Mouse (Mus musculus): ENCODE measurements around the gene Ptprcap.

DNA sequence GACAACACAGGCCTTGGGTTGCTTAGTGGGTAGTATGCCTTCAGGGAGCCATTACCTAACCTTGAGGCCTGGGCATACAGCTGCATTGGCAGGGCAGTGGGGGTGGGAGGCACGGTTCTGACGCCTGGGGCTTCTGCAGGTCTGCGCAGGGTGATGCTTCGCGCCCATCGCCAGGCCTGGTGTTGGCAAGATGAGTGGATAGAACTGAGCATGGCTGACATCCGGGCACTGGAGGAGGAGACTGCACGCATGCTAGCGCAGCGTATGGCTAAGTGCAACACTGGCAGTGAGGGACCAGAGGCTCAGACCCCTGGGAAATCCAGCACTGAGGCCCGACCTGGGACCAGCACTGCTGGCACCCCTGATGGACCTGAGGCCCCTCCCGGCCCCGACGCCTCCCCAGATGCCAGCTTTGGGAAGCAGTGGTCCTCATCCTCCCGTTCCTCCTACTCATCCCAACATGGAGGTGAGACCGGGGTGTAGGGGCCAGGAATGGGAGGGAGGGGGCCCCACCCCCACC, 48.7 kb upstream of the Ptprcap start:
- TF ChIP-seq CTCF (IDR thresholded peaks at IDR 0.05; ENCODE audit: low read depth, low read length) (no peak), POLR2A (IDR thresholded peaks at IDR 0.05; ENCODE audit: insufficient read depth, low read length) (no peak), EP300 (IDR thresholded peaks at IDR 0.05; ENCODE audit: insufficient read depth, low read depth, low read length) (no peak)
